Mouse (Mus musculus): ENCODE measurements around the gene Polr1b. TPM values are rescaled to one million over a fixed set of nuclear protein-coding genes. Genes with fewer than 3 reads are reported as not detected.

Polr1b gene
- polyA plus RNA-seq, 1 experiment: 6.8 TPM

GRCm38 (mm10) chr2:129112924-129113323, 12.1 kb downstream of the Polr1b start:
- Histone ChIP-seq H3K4me3 (ENCODE audit: insufficient read depth, low read length) (no peak overlapping the region), H3K27ac (ENCODE audit: insufficient read depth, low read depth, low read length) (no peak overlapping the region), H3K4me1 (ENCODE audit: control insufficient read depth, insufficient read depth, low read length) (no peaks in the 10 kb centered on the region)
- TF ChIP-seq CTCF (IDR thresholded peaks at IDR 0.05; ENCODE audit: low read depth, low read length) (no peak), POLR2A (IDR thresholded peaks at IDR 0.05; ENCODE audit: borderline replicate concordance, low read depth, low read length) (no peak)

GRCm38 (mm10) chr2:129115706-129116367, 15.0 kb downstream of the Polr1b start:
- TF ChIP-seq CTCF (IDR thresholded peaks at IDR 0.05; ENCODE audit: low read depth, low read length) (no peak), POLR2A (IDR thresholded peaks at IDR 0.05; ENCODE audit: borderline replicate concordance, low read depth, low read length) (no peak)
- Histone ChIP-seq H3K4me1 (ENCODE audit: control insufficient read depth, insufficient read depth, low read length) (no peaks in the 10 kb centered on the region), H3K27ac (ENCODE audit: insufficient read depth, low read depth, low read length) (no peak overlapping the region), H3K4me3 (ENCODE audit: insufficient read depth, low read length) (no peak overlapping the region)

GRCm38 (mm10) chr2:129116368-129116739, 15.6 kb downstream of the Polr1b start:
- no peak for TF ChIP-seq POLR2A (IDR thresholded peaks at IDR 0.05; ENCODE audit: borderline replicate concordance, low read depth, low read length)
- TF ChIP-seq CTCF (IDR thresholded peaks at IDR 0.05; ENCODE audit: low read depth, low read length): no peak
- H3K4me3 ChIP-seq (ENCODE audit: insufficient read depth, low read length): no peak overlapping the region
- no peaks in the 10 kb centered on the region for H3K4me1 ChIP-seq (ENCODE audit: control insufficient read depth, insufficient read depth, low read length)
- no peak overlapping the region for H3K27ac ChIP-seq (ENCODE audit: insufficient read depth, low read depth, low read length)

GRCm38 (mm10) chr2:129118061-129118460, 17.3 kb downstream of the Polr1b start:
- no peak for TF ChIP-seq POLR2A (IDR thresholded peaks at IDR 0.05; ENCODE audit: borderline replicate concordance, low read depth, low read length)
- no peak for TF ChIP-seq CTCF (IDR thresholded peaks at IDR 0.05; ENCODE audit: low read depth, low read length)
- Histone ChIP-seq H3K4me3 (ENCODE audit: insufficient read depth, low read length) (no peak overlapping the region), H3K4me1 (ENCODE audit: control insufficient read depth, insufficient read depth, low read length) (no peaks in the 10 kb centered on the region), H3K27ac (ENCODE audit: insufficient read depth, low read depth, low read length) (no peak overlapping the region)

- Histone ChIP-seq H3K27ac (ENCODE audit: insufficient read depth, low read depth, low read length) (no peak overlapping the region), H3K4me1 (ENCODE audit: control insufficient read depth, insufficient read depth, low read length) (no peaks in the 10 kb centered on the region), H3K4me3 (ENCODE audit: insufficient read depth, low read length) (no peak overlapping the region)
- no peak for TF ChIP-seq CTCF (IDR thresholded peaks at IDR 0.05; ENCODE audit: low read depth, low read length)
- TF ChIP-seq POLR2A (IDR thresholded peaks at IDR 0.05; ENCODE audit: borderline replicate concordance, low read depth, low read length): no peak
These were observed 21.2 kb downstream of the Polr1b start for GRCm38 (mm10) chr2:129121986-129122385.

GRCm38 (mm10) chr2:129129412-129129929, 28.7 kb downstream of the Polr1b start, which contains the start of gene Chchd5:
Gene Chchd5 (plus strand): TSS chr2:129129700.
- TF ChIP-seq POLR2A (IDR thresholded peaks at IDR 0.05; ENCODE audit: borderline replicate concordance, low read depth, low read length): peak; percentile 57; the same call in 1 of the 2 replicates
- no peak for TF ChIP-seq CTCF (IDR thresholded peaks at IDR 0.05; ENCODE audit: low read depth, low read length)
- peak within 1 kb of the TSS; percentile 82 for H3K27ac ChIP-seq (ENCODE audit: insufficient read depth, low read depth, low read length)
- H3K4me1 ChIP-seq (ENCODE audit: control insufficient read depth, insufficient read depth, low read length): peaks cover 14% of the 10 kb centered on the region
- H3K4me3 ChIP-seq (ENCODE audit: insufficient read depth, low read length): peak within 1 kb of the TSS; percentile 73

GRCm38 (mm10) chr2:129129987-129130545, 29.3 kb downstream of the Polr1b start:
- peak overlapping the region; percentile 73 for H3K4me3 ChIP-seq (ENCODE audit: insufficient read depth, low read length)
- no peak for TF ChIP-seq POLR2A (IDR thresholded peaks at IDR 0.05; ENCODE audit: borderline replicate concordance, low read depth, low read length)
- TF ChIP-seq CTCF (IDR thresholded peaks at IDR 0.05; ENCODE audit: low read depth, low read length): no peak
- peak overlapping the region; percentile 71 for H3K27ac ChIP-seq (ENCODE audit: insufficient read depth, low read depth, low read length)
- H3K4me1 ChIP-seq (ENCODE audit: control insufficient read depth, insufficient read depth, low read length): peaks cover 14% of the 10 kb centered on the region

GRCm38 (mm10) chr2:129130776-129131175, 30.0 kb downstream of the Polr1b start:
- Histone ChIP-seq H3K4me3 (ENCODE audit: insufficient read depth, low read length) (peak overlapping the region; percentile 73), H3K4me1 (ENCODE audit: control insufficient read depth, insufficient read depth, low read length) (peaks cover 14% of the 10 kb centered on the region), H3K27ac (ENCODE audit: insufficient read depth, low read depth, low read length) (no peak overlapping the region)
- TF ChIP-seq CTCF (IDR thresholded peaks at IDR 0.05; ENCODE audit: low read depth, low read length) (no peak), POLR2A (IDR thresholded peaks at IDR 0.05; ENCODE audit: borderline replicate concordance, low read depth, low read length) (no peak)

GRCm38 (mm10) chr2:129132231-129132630, 31.4 kb downstream of the Polr1b start:
- no peak for TF ChIP-seq POLR2A (IDR thresholded peaks at IDR 0.05; ENCODE audit: borderline replicate concordance, low read depth, low read length)
- TF ChIP-seq CTCF (IDR thresholded peaks at IDR 0.05; ENCODE audit: low read depth, low read length): no peak
- H3K4me3 ChIP-seq (ENCODE audit: insufficient read depth, low read length): no peak overlapping the region
- no peak overlapping the region for H3K27ac ChIP-seq (ENCODE audit: insufficient read depth, low read depth, low read length)

More at GRCm38 (mm10) chr2:129132231-129132630, 31.4 kb downstream of the Polr1b start:
- peaks cover 14% of the 10 kb centered on the region for H3K4me1 ChIP-seq (ENCODE audit: control insufficient read depth, insufficient read depth, low read length)
